Mouse (Mus musculus) ES-E14 (cell line): Measurements from ENCODE around the gene Slc5a5. TPM values are rescaled to one million over a fixed set of nuclear protein-coding genes. Genes with fewer than 3 reads are reported as not detected.
"Not testable (repeated sequence)": the region's sequence is repeated elsewhere in the genome, so short reads cannot be mapped to it uniquely, and the experiment has no call there.

Experiments used
- DNase-seq: peaks from one replicate; pipeline ENCODE4 v3.0.0-alpha.2; 2013; ENCODE audit warnings: low read depth, low spot score
- H3K27ac ChIP-seq: 2 replicates; pipeline ENCODE4 v1.5.1; 2012; ENCODE audit warnings: low read depth, mild to moderate bottlenecking, low read length, moderate library complexity, mixed read lengths; ENCODE audit not compliant: poor library complexity, insufficient read depth, severe bottlenecking
- H3K36me3 ChIP-seq: 2 replicates; pipeline ENCODE4 v1.6.1; 2012; ENCODE audit warnings: mild to moderate bottlenecking, low read length, moderate library complexity, mixed read lengths; ENCODE audit not compliant: control insufficient read depth, poor library complexity, insufficient read depth, severe bottlenecking
- H3K4me1 ChIP-seq, 2 experiments: fragments of 150-350 bp in 1 of 2; sonication (generic) in 1 of 2; 2 replicates each; pipeline ENCODE4 v1.6.1; 2012; ENCODE audit warnings: low read length in 2 of 2, mild to moderate bottlenecking in 1 of 2, mixed read lengths in 1 of 2; ENCODE audit not compliant: control insufficient read depth in 2 of 2, insufficient read depth in 2 of 2, poor library complexity in 1 of 2
- H3K4me3 ChIP-seq, 2 experiments: fragments of 150-350 bp in 1 of 2; sonication (generic) in 1 of 2; 2 replicates each; pipeline ENCODE4 v1.5.1; 2012; ENCODE audit warnings: low read length in 2 of 2, low read depth in 1 of 2, mild to moderate bottlenecking in 1 of 2, mixed read lengths in 1 of 2; ENCODE audit not compliant: insufficient read depth in 1 of 2, poor library complexity in 1 of 2, severe bottlenecking in 1 of 2
- H3K9ac ChIP-seq: 2 replicates; pipeline ENCODE4 v1.6.1; 2012; ENCODE audit warnings: low read depth, mild to moderate bottlenecking, low read length, mixed read lengths; ENCODE audit not compliant: poor library complexity, insufficient read depth, severe bottlenecking
- H3K9me3 ChIP-seq: fragments of 150-350 bp; sonication (generic); 2 replicates; pipeline ENCODE4 v1.6.1; 2012; ENCODE audit warnings: low read depth, mild to moderate bottlenecking, low read length; ENCODE audit not compliant: control insufficient read depth, insufficient read depth
- CHD2 ChIP-seq: IDR thresholded peaks from 2 replicates; pipeline ENCODE4 v1.6.1; 2014; ENCODE audit warnings: mild to moderate bottlenecking, low read depth, low read length, inconsistent platforms
- HCFC1 ChIP-seq: IDR thresholded peaks from 2 replicates; pipeline ENCODE4 v1.6.1; 2012; ENCODE audit warnings: low read length, inconsistent platforms, borderline replicate concordance; ENCODE audit not compliant: insufficient read depth
- MAFK ChIP-seq: IDR thresholded peaks from 2 replicates; pipeline ENCODE4 v1.6.1; 2014; ENCODE audit warnings: mild to moderate bottlenecking, low read depth, low read length, inconsistent platforms; ENCODE audit not compliant: insufficient read depth
- ZC3H11A ChIP-seq: IDR thresholded peaks from 2 replicates; pipeline ENCODE4 v1.6.1; 2012; ENCODE audit warnings: low read depth, mild to moderate bottlenecking, inconsistent platforms, low read length, borderline replicate concordance
- ZNF384 ChIP-seq: IDR thresholded peaks from 2 replicates; pipeline ENCODE4 v1.6.1; 2012; ENCODE audit warnings: low read depth, low read length, inconsistent platforms
- in situ Hi-C, 2 experiments: fragments of 600-800 bp; cut with MboI; formaldehyde crosslinking; loops; one replicate each; pipeline ENCODE4 v1.15.1; 2025; ENCODE audit warnings: low sequenced_read_pairs in 2 of 2, inconsistent platforms in 1 of 2; ENCODE audit not compliant: unreplicated experiment in 2 of 2
- total RNA-seq: library from RNA; depleted of rRNA; stranded (reverse); fragments of 300-350 nt; gene quantifications from 2 replicates; pipeline ENCODE4 v1.2.3, GENCODE M21; 2012

The Slc5a5 gene
- total RNA-seq, 1 experiment = 3.4 TPM

GRCm38 (mm10) chr8:70898661-70899198, 6.2 kb upstream of the Slc5a5 start:
- Histone ChIP-seq H3K36me3 (peaks cover 27% of the 10 kb centered on the region), H3K27ac (no peak overlapping the region), H3K9me3 (no peaks in the 10 kb centered on the region), H3K4me3 (peak overlapping the region in 1 of 2 experiments; percentile 31; a peak in 1 of 4 replicates), H3K4me1 (peaks cover 0 to 8% of the 10 kb centered on the region in 2 experiments; a peak in 1 of 4 replicates), H3K9ac (peak overlapping the region; percentile 59)
- in situ Hi-C loops = no loop called here
- no peak for DNase-seq
- no peak for TF ChIP-seq ZC3H11A

- peaks cover 30% of the 10 kb centered on the region for H3K36me3 ChIP-seq
- no peak for TF ChIP-seq ZNF384
- TF ChIP-seq MAFK = no peak
- no peak for TF ChIP-seq CHD2
- TF ChIP-seq ZC3H11A = peak; percentile 44
- peak overlapping the region; percentile 90 for H3K9ac ChIP-seq
- H3K9me3 ChIP-seq = no peaks in the 10 kb centered on the region
- peak overlapping the region; percentile 76 to 82 for H3K4me3 ChIP-seq
- H3K27ac ChIP-seq = peak overlapping the region; percentile 67; the same call in 1 of the 2 replicates
- DNase-seq = peak; percentile 69
- H3K4me1 ChIP-seq = peaks cover 0 to 11% of the 10 kb centered on the region in 2 experiments; a peak in 1 of 4 replicates
- in situ Hi-C loops = no loop called here
These were observed 5.3 kb upstream of the Slc5a5 start for GRCm38 (mm10) chr8:70897681-70898413.

- TF ChIP-seq HCFC1 = peak; percentile 88
- no peak for TF ChIP-seq MAFK
- TF ChIP-seq ZC3H11A = no peak
- peak; percentile 84 for TF ChIP-seq CHD2
- no peaks in the 10 kb centered on the region for H3K9me3 ChIP-seq
- peaks cover 30% of the 10 kb centered on the region for H3K36me3 ChIP-seq
- in situ Hi-C loops = no loop called here
- peak within 1 kb of the TSS; percentile 96 for H3K27ac ChIP-seq
- peak within 1 kb of the TSS; percentile 82 to 98 for H3K4me3 ChIP-seq
- peak within 1 kb of the TSS; percentile 100 for H3K9ac ChIP-seq
- peak; percentile 97 for DNase-seq
- peaks cover 0 to 11% of the 10 kb centered on the region in 2 experiments; a peak in 1 of 4 replicates for H3K4me1 ChIP-seq
These were observed 4.6 kb upstream of the Slc5a5 start, which contains the start of gene Rpl18a for GRCm38 (mm10) chr8:70897021-70897680. Rpl18a (minus strand) TSS chr8:70897412.

DNA sequence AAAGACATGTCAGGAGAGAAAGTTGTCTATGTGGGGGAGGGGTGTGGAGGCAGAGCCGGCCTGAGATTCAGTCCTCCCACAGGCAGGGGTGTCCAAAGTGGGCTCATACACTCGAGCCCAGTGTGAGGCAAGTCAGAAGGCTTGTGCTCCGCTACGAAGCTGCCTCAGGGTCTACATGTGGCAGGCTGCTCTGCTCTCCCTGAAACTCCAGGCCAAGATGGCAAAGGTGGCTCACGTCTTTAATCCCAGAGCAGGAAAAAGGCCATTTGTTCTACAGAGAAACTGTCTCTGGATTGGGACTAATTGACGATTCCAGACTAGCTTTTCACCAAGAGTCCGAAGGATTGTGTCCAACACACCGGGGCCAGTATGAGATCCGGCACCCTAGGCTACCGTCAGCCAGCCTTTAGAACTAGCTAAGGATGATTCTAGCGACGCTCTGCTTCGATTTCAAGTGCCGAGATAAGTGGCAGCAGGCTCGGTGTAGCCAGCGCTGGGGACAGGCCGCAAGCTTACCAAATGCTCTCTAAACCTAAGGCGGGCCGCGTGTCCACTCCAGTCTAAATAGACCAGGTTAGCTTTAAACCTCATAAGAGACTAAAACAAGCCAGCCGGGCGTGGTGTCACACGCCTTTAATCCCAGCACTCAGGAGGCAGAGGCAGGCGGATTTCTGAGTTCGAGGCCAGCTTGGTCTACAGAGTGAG, 3.9 kb upstream of the Slc5a5 start:
- H3K4me1 ChIP-seq = peaks cover 4 to 13% of the 10 kb centered on the region in 2 experiments; a peak in 3 of 4 replicates
- H3K4me3 ChIP-seq = peak overlapping the region; percentile 66 to 98
- peaks cover 30% of the 10 kb centered on the region for H3K36me3 ChIP-seq
- peak overlapping the region; percentile 100 for H3K9ac ChIP-seq
- no peak for TF ChIP-seq CHD2
- TF ChIP-seq ZC3H11A = no peak
- TF ChIP-seq MAFK = no peak
- no peak for TF ChIP-seq ZNF384
- no peak for TF ChIP-seq HCFC1
- no peak for DNase-seq
- in situ Hi-C loops = no loop called here
- H3K27ac ChIP-seq = peak overlapping the region; percentile 96
- H3K9me3 ChIP-seq = no peaks in the 10 kb centered on the region

- H3K9ac ChIP-seq = peak overlapping the region; percentile 100
These were observed 3.2 kb upstream of the Slc5a5 start for GRCm38 (mm10) chr8:70895571-70896259.

More at GRCm38 (mm10) chr8:70895571-70896259, 3.2 kb upstream of the Slc5a5 start:
- Histone ChIP-seq H3K4me1 (peaks cover 4 to 18% of the 10 kb centered on the region in 2 experiments; a peak in 3 of 4 replicates), H3K36me3 (peaks cover 30% of the 10 kb centered on the region), H3K4me3 (peak overlapping the region; percentile 66 to 98), H3K27ac (peak overlapping the region; percentile 96; the same call in 1 of the 2 replicates)
- H3K9me3 ChIP-seq, in situ Hi-C loops, DNase-seq: not testable (repeated sequence)
